Mouse (Mus musculus): ENCODE results near the gene Gm17581. TPM values are rescaled to one million over a fixed set of nuclear protein-coding genes. Genes with fewer than 3 reads are reported as not detected.
A peak's percentile ranks its signal among the peaks of the same experiment; 100 is the strongest.

The Gm17581 gene
- polyA plus RNA-seq, 1 experiment from 2014 or later = not detected

DNA sequence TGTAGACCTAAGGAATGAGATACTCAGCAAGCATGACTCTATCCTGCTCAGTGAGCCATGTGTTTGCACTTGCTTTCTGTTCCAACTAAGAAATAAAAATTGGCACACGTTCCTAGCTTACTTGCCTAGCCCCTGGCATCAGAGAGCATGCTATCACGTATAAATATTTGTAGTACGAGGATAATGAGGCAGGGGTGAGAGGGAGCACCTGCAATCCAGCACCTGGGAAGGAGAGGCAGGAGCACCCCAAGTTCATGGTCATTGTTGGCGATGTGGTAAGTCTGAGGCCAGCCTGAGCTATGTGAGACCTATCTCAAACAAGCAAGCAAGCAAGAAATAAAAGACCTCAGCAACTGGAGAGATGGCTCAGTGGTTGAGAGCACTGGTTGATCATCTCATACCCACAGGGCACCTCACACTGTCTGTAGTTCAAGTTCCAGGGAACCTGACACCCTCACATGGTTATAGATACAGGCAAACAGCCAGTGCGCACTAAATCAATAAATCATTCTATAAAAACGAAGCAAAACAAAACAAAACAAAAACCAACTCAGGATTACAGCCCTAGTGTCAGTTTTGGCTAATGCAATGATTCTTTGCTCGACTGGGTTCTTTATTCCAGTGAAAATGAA is 7.8 kb downstream of the Gm17581 start:
- ATAC-seq (ENCODE audit: low read depth) = no peak
- Histone ChIP-seq H3K4me1 (ENCODE audit: control insufficient read depth, low read depth, low read length) (peaks cover 13% of the 10 kb centered on the region), H3K4me3 (ENCODE audit: low read depth, low read length) (no peak overlapping the region), H3K27ac (ENCODE audit: low read length) (no peak overlapping the region), H3K36me3 (ENCODE audit: control insufficient read depth, insufficient read depth) (no peaks in the 10 kb centered on the region), H3K27me3 (ENCODE audit: control insufficient read depth, insufficient read depth, low read depth, low read length) (no peaks in the 10 kb centered on the region), H3K9me3 (replicated peaks; ENCODE audit: control insufficient read depth, low read length) (no peaks in the 10 kb centered on the region), H3K9ac (ENCODE audit: low read depth, low read length) (no peak overlapping the region), H3K4me2 (ENCODE audit: low read depth, low read length) (peak overlapping the region; percentile 91; the same call in 1 of the 2 replicates)
- 63% methylated on average over 7 of the region's 7 CpGs for WGBS (ENCODE audit: insufficient replicate concordance)

DNA sequence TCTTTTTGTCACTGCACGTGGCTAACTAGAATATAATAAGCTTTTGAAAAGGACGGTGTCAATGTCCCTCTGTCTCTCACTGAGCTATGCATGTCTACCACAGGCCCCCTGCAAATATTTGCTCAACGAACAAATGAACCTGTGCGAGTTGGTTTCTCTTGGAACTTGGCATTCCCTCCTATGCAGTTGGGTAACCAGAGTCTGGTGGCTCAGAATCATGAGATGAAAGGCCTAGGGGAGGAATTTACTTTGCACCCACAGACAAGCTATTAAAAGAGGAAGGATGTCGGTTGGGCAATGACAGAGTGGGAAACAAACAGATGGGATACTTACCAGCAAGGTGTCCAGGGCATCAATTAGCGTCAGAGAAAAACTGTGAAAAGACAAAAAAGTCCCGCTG is 9.4 kb downstream of the Gm17581 start:
- H3K36me3 ChIP-seq (ENCODE audit: control insufficient read depth, insufficient read depth) = no peaks in the 10 kb centered on the region
- no peak overlapping the region for H3K4me3 ChIP-seq (ENCODE audit: low read depth, low read length)
- peaks cover 13% of the 10 kb centered on the region for H3K4me1 ChIP-seq (ENCODE audit: control insufficient read depth, low read depth, low read length)
- H3K9me3 ChIP-seq (replicated peaks; ENCODE audit: control insufficient read depth, low read length) = no peaks in the 10 kb centered on the region
- 53% methylated on average over 7 of the region's 7 CpGs for WGBS (ENCODE audit: insufficient replicate concordance)
- no peak overlapping the region for H3K4me2 ChIP-seq (ENCODE audit: low read depth, low read length)
- H3K27ac ChIP-seq (ENCODE audit: low read length) = no peak overlapping the region
- peak; percentile 55 for ATAC-seq (ENCODE audit: low read depth)
- H3K9ac ChIP-seq (ENCODE audit: low read depth, low read length) = no peak overlapping the region
- no peaks in the 10 kb centered on the region for H3K27me3 ChIP-seq (ENCODE audit: control insufficient read depth, insufficient read depth, low read depth, low read length)

GRCm38 (mm10) chr2:155724526-155724925 is 11.1 kb downstream of the Gm17581 start:
- no peak overlapping the region for H3K4me2 ChIP-seq (ENCODE audit: low read depth, low read length)
- 57% methylated on average over 6 of the region's 6 CpGs for WGBS (ENCODE audit: insufficient replicate concordance)

GRCm38 (mm10) chr2:155724036-155724435 is 11.6 kb downstream of the Gm17581 start:
- Histone ChIP-seq H3K36me3 (ENCODE audit: control insufficient read depth, insufficient read depth) (no peaks in the 10 kb centered on the region), H3K4me1 (ENCODE audit: control insufficient read depth, low read depth, low read length) (peaks cover 13% of the 10 kb centered on the region), H3K9me3 (replicated peaks; ENCODE audit: control insufficient read depth, low read length) (no peaks in the 10 kb centered on the region), H3K27me3 (ENCODE audit: control insufficient read depth, insufficient read depth, low read depth, low read length) (no peaks in the 10 kb centered on the region), H3K9ac (ENCODE audit: low read depth, low read length) (no peak overlapping the region), H3K4me2 (ENCODE audit: low read depth, low read length) (no peak overlapping the region), H3K4me3 (ENCODE audit: low read depth, low read length) (no peak overlapping the region), H3K27ac (ENCODE audit: low read length) (no peak overlapping the region)
- WGBS (ENCODE audit: insufficient replicate concordance) = 39% methylated on average over 5 of the region's 5 CpGs
- no peak for ATAC-seq (ENCODE audit: low read depth)

More at GRCm38 (mm10) chr2:155724526-155724925, 11.1 kb downstream of the Gm17581 start:
- H3K27me3 ChIP-seq (ENCODE audit: control insufficient read depth, insufficient read depth, low read depth, low read length) = no peaks in the 10 kb centered on the region
- peaks cover 13% of the 10 kb centered on the region for H3K4me1 ChIP-seq (ENCODE audit: control insufficient read depth, low read depth, low read length)
- H3K9ac ChIP-seq (ENCODE audit: low read depth, low read length) = no peak overlapping the region
- no peak overlapping the region for H3K27ac ChIP-seq (ENCODE audit: low read length)
- no peak for ATAC-seq (ENCODE audit: low read depth)
- no peak overlapping the region for H3K4me3 ChIP-seq (ENCODE audit: low read depth, low read length)
- H3K9me3 ChIP-seq (replicated peaks; ENCODE audit: control insufficient read depth, low read length) = no peaks in the 10 kb centered on the region
- H3K36me3 ChIP-seq (ENCODE audit: control insufficient read depth, insufficient read depth) = no peaks in the 10 kb centered on the region

DNA sequence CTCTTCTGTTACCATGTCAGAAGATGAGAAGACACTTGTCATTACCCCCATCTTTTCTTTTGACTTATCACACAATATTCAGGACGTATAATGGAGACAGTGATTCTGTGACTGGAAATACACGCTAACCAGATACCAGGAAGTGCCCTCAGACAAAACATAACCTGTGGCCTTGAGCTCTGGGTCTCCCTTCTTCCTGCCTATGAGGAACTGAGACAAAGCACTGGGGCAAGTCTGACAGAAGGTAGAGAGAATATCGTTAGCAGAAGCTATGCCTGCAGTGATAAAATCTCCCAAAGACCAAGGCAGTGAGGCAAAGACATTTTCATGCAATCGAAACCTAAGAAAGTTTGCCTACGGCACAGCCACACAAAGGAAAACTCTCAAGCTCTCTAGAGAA is 15.1 kb downstream of the Gm17581 start:
- H3K9me3 ChIP-seq (replicated peaks; ENCODE audit: control insufficient read depth, low read length) = no peaks in the 10 kb centered on the region
- no peak overlapping the region for H3K27ac ChIP-seq (ENCODE audit: low read length)
- peaks cover 4% of the 10 kb centered on the region; the same call in 1 of the 2 replicates for H3K36me3 ChIP-seq (ENCODE audit: control insufficient read depth, insufficient read depth)
- no peak overlapping the region for H3K9ac ChIP-seq (ENCODE audit: low read depth, low read length)
- 53% methylated on average over 5 of the region's 5 CpGs for WGBS (ENCODE audit: insufficient replicate concordance)
- no peak overlapping the region for H3K4me3 ChIP-seq (ENCODE audit: low read depth, low read length)
- H3K4me1 ChIP-seq (ENCODE audit: control insufficient read depth, low read depth, low read length) = no peaks in the 10 kb centered on the region
- H3K27me3 ChIP-seq (ENCODE audit: control insufficient read depth, insufficient read depth, low read depth, low read length) = no peaks in the 10 kb centered on the region
- ATAC-seq (ENCODE audit: low read depth) = no peak
- no peak overlapping the region for H3K4me2 ChIP-seq (ENCODE audit: low read depth, low read length)

DNA sequence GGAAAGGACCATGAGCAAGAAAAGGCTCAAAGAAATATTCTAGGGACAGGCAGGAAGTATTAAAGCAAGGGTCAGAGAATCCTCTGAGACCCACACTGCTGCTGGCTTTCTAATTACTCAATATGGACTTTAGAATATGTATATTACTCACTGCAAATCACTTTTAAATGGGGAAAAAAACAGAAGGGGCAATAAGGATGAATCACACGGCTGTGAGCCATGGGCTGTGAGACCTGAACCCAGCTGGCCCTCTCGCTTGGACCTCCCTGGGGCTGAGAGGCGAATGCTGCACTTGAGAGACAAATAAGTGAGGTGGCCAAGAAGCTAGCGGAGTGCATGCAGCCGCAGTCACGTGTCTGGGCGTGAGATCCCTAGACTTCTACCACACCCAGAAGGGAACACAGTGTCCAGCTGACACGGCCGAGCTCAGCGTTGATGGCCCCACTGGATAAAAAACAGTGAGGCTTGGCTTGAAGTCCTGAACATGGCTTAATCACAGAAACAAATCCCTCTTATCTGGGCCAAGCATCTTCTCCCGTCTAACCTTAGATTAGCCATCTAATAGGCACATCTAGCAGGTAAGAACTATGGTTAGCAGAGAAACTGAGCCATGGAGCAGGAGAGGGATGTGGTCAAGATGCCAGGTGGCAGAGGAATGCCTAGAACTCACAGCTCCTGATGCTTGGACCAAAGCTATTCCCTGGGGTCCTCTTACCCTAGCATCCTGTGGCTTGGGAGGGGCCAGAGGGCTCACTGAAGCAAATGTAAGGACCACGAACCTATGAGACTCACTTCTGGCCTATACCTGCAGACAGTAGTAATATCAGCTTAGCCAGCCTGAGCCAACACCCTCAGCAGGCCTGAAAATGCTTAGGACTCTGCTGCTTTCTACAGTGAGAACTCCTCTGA is 18.3 kb downstream of the Gm17581 start:
- H3K9ac ChIP-seq (ENCODE audit: low read depth, low read length) = no peak overlapping the region
- no peaks in the 10 kb centered on the region for H3K9me3 ChIP-seq (replicated peaks; ENCODE audit: control insufficient read depth, low read length)
- H3K4me3 ChIP-seq (ENCODE audit: low read depth, low read length) = no peak overlapping the region
- no peak overlapping the region for H3K4me2 ChIP-seq (ENCODE audit: low read depth, low read length)
- no peak overlapping the region for H3K27ac ChIP-seq (ENCODE audit: low read length)
- 73% methylated on average over 12 of the region's 12 CpGs for WGBS (ENCODE audit: insufficient replicate concordance)
- no peaks in the 10 kb centered on the region for H3K27me3 ChIP-seq (ENCODE audit: control insufficient read depth, insufficient read depth, low read depth, low read length)
- no peak for ATAC-seq (ENCODE audit: low read depth)
- H3K4me1 ChIP-seq (ENCODE audit: control insufficient read depth, low read depth, low read length) = no peaks in the 10 kb centered on the region
- peaks cover 4% of the 10 kb centered on the region; the same call in 1 of the 2 replicates for H3K36me3 ChIP-seq (ENCODE audit: control insufficient read depth, insufficient read depth)

GRCm38 (mm10) chr2:155710557-155710956 is 25.1 kb downstream of the Gm17581 start:
- no peak for ATAC-seq (ENCODE audit: low read depth)
- no peaks in the 10 kb centered on the region for H3K9me3 ChIP-seq (replicated peaks; ENCODE audit: control insufficient read depth, low read length)
- H3K4me2 ChIP-seq (ENCODE audit: low read depth, low read length) = no peak overlapping the region
- 56% methylated on average over 11 of the region's 11 CpGs for WGBS (ENCODE audit: insufficient replicate concordance)
- no peaks in the 10 kb centered on the region for H3K27me3 ChIP-seq (ENCODE audit: control insufficient read depth, insufficient read depth, low read depth, low read length)
- H3K36me3 ChIP-seq (ENCODE audit: control insufficient read depth, insufficient read depth) = no peaks in the 10 kb centered on the region; the same call in 1 of the 2 replicates
- H3K9ac ChIP-seq (ENCODE audit: low read depth, low read length) = no peak overlapping the region
- H3K4me3 ChIP-seq (ENCODE audit: low read depth, low read length) = no peak overlapping the region
- H3K4me1 ChIP-seq (ENCODE audit: control insufficient read depth, low read depth, low read length) = no peaks in the 10 kb centered on the region
- no peak overlapping the region for H3K27ac ChIP-seq (ENCODE audit: low read length)

DNA sequence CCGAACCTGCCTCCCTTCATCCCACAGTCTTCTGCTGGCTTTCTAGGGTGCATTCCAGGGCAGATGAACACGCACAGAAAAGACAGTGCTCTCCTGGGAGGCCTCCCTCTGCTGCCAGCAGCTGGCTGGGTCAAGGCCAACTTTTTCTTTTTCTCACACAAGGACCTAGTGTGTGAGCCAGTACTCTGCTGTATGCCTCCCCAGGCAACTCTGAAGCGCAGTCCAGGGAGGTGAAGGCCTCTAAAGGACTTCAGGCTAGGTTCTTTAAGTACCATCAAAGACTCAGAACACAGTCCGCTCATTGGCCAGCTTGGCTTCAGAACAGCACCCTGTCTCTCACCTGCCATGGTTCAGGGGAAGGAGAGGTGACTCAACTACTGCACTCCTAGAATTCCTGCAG is 28.4 kb downstream of the Gm17581 start:
- Histone ChIP-seq H3K9me3 (replicated peaks; ENCODE audit: control insufficient read depth, low read length) (no peaks in the 10 kb centered on the region), H3K36me3 (ENCODE audit: control insufficient read depth, insufficient read depth) (no peaks in the 10 kb centered on the region; the same call in 1 of the 2 replicates), H3K27ac (ENCODE audit: low read length) (no peak overlapping the region), H3K4me1 (ENCODE audit: control insufficient read depth, low read depth, low read length) (no peaks in the 10 kb centered on the region), H3K27me3 (ENCODE audit: control insufficient read depth, insufficient read depth, low read depth, low read length) (no peaks in the 10 kb centered on the region), H3K4me3 (ENCODE audit: low read depth, low read length) (no peak overlapping the region), H3K9ac (ENCODE audit: low read depth, low read length) (no peak overlapping the region), H3K4me2 (ENCODE audit: low read depth, low read length) (no peak overlapping the region)
- 73% methylated on average over 4 of the region's 4 CpGs for WGBS (ENCODE audit: insufficient replicate concordance)
- ATAC-seq (ENCODE audit: low read depth) = no peak

DNA sequence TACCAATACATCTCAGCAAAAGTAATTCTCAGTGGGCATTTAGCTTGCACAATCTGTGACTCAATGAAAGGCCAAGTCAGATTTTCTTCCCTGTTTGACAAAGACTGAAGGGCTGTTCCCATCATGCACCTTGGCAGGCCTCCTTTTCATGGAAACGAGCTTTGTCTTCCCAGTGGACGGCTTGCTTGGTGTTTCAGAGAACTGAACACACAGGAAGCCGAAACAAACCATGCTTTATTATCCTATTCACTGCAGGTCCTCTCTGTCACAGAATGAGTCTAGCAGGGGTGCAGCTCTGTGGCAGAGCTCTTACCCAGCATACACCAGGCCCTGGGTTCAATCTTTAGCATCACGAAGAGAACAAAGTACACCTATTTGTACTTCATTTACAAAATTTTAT is 32.0 kb downstream of the Gm17581 start:
- H3K27me3 ChIP-seq (ENCODE audit: control insufficient read depth, insufficient read depth, low read depth, low read length) = no peaks in the 10 kb centered on the region
- H3K4me3 ChIP-seq (ENCODE audit: low read depth, low read length) = no peak overlapping the region
- WGBS (ENCODE audit: insufficient replicate concordance) = 61% methylated on average over 4 of the region's 4 CpGs

More for the DNA sequence above, 32.0 kb downstream of the Gm17581 start:
- Histone ChIP-seq H3K27ac (ENCODE audit: low read length) (no peak overlapping the region), H3K9me3 (replicated peaks; ENCODE audit: control insufficient read depth, low read length) (no peaks in the 10 kb centered on the region), H3K4me2 (ENCODE audit: low read depth, low read length) (no peak overlapping the region), H3K9ac (ENCODE audit: low read depth, low read length) (no peak overlapping the region), H3K36me3 (ENCODE audit: control insufficient read depth, insufficient read depth) (no peaks in the 10 kb centered on the region; the same call in 1 of the 2 replicates), H3K4me1 (ENCODE audit: control insufficient read depth, low read depth, low read length) (no peaks in the 10 kb centered on the region)
- ATAC-seq (ENCODE audit: low read depth) = no peak
